Mouse (Mus musculus) myocyte (in vitro differentiated cells): ENCODE data around the gene Btbd2.

ENCODE experiments used
- MYOD1 ChIP-seq, 3 experiments: IDR thresholded peaks; one replicate each; pipeline ENCODE4 v1.6.1; 2011; ENCODE audit warnings: control low read depth in 2 of 3, low read depth in 2 of 3, mild to moderate bottlenecking in 2 of 3, moderate library complexity in 1 of 3; ENCODE audit not compliant: insufficient read length in 2 of 3, control insufficient read depth in 1 of 3
- MYOG ChIP-seq, 3 experiments: IDR thresholded peaks; one replicate each; pipeline ENCODE4 v1.6.1; 2011; ENCODE audit warnings: control low read depth in 2 of 3, low read depth in 2 of 3, mild to moderate bottlenecking in 2 of 3; ENCODE audit not compliant: insufficient read length in 2 of 3, control insufficient read depth in 1 of 3, insufficient read depth in 1 of 3
- POLR2A ChIP-seq: IDR thresholded peaks from one replicate; pipeline ENCODE4 v1.6.1; 2011; ENCODE audit warnings: low read depth, mild to moderate bottlenecking, control low read depth, moderate library complexity; ENCODE audit not compliant: insufficient read length
- TCF12 ChIP-seq: IDR thresholded peaks from one replicate; pipeline ENCODE4 v1.6.1; 2011; ENCODE audit warnings: mild to moderate bottlenecking, control low read depth; ENCODE audit not compliant: poor library complexity, insufficient read depth, severe bottlenecking
- USF1 ChIP-seq: IDR thresholded peaks from one replicate; pipeline ENCODE4 v1.6.1; 2011; ENCODE audit warnings: low read depth, mild to moderate bottlenecking, control low read depth, moderate library complexity

GRCm38 (mm10) chr10:80606306-80606705, 50.6 kb downstream of the Btbd2 start:
- no peak for TF ChIP-seq TCF12
- TF ChIP-seq USF1: no peak
- no peak for TF ChIP-seq MYOD1 (IDR thresholded peaks at IDR 0.05; ENCODE audit: control insufficient read depth in 1 of 3, insufficient read length in 2 of 3, low read depth in 2 of 3)
- no peak for TF ChIP-seq POLR2A
- TF ChIP-seq MYOG (IDR thresholded peaks at IDR 0.05; ENCODE audit: control insufficient read depth in 1 of 3, insufficient read depth in 1 of 3, insufficient read length in 2 of 3, low read depth in 2 of 3): no peak
